Mouse (Mus musculus) myocyte (in vitro differentiated cells): ENCODE data around the gene Fabp7. TPM values are rescaled to one million over a fixed set of nuclear protein-coding genes. Genes with fewer than 3 reads are reported as not detected.

Experiments used
- H3K27me3 ChIP-seq: one replicate; pipeline ENCODE4 v1.6.1; 2011; ENCODE audit not compliant: control insufficient read depth, insufficient read depth, insufficient read length
- H3K36me3 ChIP-seq: one replicate; pipeline ENCODE4 v1.6.1; 2011; ENCODE audit not compliant: control insufficient read depth, insufficient read depth
- H3K4me2 ChIP-seq: one replicate; pipeline ENCODE4 v1.6.1; 2011; ENCODE audit warnings: low read depth, control low read depth
- H3K4me3 ChIP-seq: one replicate; pipeline ENCODE4 v1.5.1; 2011; ENCODE audit warnings: mild to moderate bottlenecking, control low read depth, moderate library complexity
- H3K79me2 ChIP-seq: one replicate; pipeline ENCODE4 v1.6.1; 2011; ENCODE audit not compliant: control insufficient read depth, insufficient read depth
- H3ac ChIP-seq: one replicate; pipeline ENCODE4 v1.6.1; 2011; ENCODE audit not compliant: control insufficient read depth, insufficient read length
- CEBPB ChIP-seq: IDR thresholded peaks from 2 replicates; pipeline ENCODE4 v1.6.1; 2011; ENCODE audit warnings: mild to moderate bottlenecking, moderate library complexity; ENCODE audit not compliant: poor library complexity, insufficient read depth, severe bottlenecking
- E2F4 ChIP-seq: IDR thresholded peaks from one replicate; pipeline ENCODE4 v1.6.1; 2011; ENCODE audit warnings: mild to moderate bottlenecking, control low read depth, moderate library complexity; ENCODE audit not compliant: insufficient read depth
- MAX ChIP-seq: IDR thresholded peaks from one replicate; pipeline ENCODE4 v1.6.1; 2011; ENCODE audit warnings: low read depth, mild to moderate bottlenecking, control low read depth
- MYOD1 ChIP-seq, 3 experiments: IDR thresholded peaks; one replicate each; pipeline ENCODE4 v1.6.1; 2011; ENCODE audit warnings: control low read depth in 2 of 3, low read depth in 2 of 3, mild to moderate bottlenecking in 2 of 3, moderate library complexity in 1 of 3; ENCODE audit not compliant: insufficient read length in 2 of 3, control insufficient read depth in 1 of 3
- MYOG ChIP-seq, 3 experiments: IDR thresholded peaks; one replicate each; pipeline ENCODE4 v1.6.1; 2011; ENCODE audit warnings: control low read depth in 2 of 3, low read depth in 2 of 3, mild to moderate bottlenecking in 2 of 3; ENCODE audit not compliant: insufficient read length in 2 of 3, control insufficient read depth in 1 of 3, insufficient read depth in 1 of 3
- POLR2A ChIP-seq: IDR thresholded peaks from one replicate; pipeline ENCODE4 v1.6.1; 2011; ENCODE audit warnings: low read depth, mild to moderate bottlenecking, control low read depth, moderate library complexity; ENCODE audit not compliant: insufficient read length
- POLR2AphosphoS2 ChIP-seq: IDR thresholded peaks from one replicate; pipeline ENCODE4 v1.6.1; 2011; ENCODE audit warnings: low read depth, control low read depth; ENCODE audit not compliant: insufficient read length
- REST ChIP-seq: IDR thresholded peaks from one replicate; pipeline ENCODE4 v1.6.1; 2011; ENCODE audit warnings: mild to moderate bottlenecking, control low read depth, moderate library complexity; ENCODE audit not compliant: insufficient read depth, insufficient read length
- SRF ChIP-seq: IDR thresholded peaks from one replicate; pipeline ENCODE4 v1.6.1; 2011; ENCODE audit warnings: low read depth; ENCODE audit not compliant: control insufficient read depth, insufficient read length
- TCF12 ChIP-seq: IDR thresholded peaks from one replicate; pipeline ENCODE4 v1.6.1; 2011; ENCODE audit warnings: mild to moderate bottlenecking, control low read depth; ENCODE audit not compliant: poor library complexity, insufficient read depth, severe bottlenecking
- TCF3 ChIP-seq: IDR thresholded peaks from one replicate; pipeline ENCODE4 v1.6.1; 2011; ENCODE audit warnings: low read depth, control low read depth; ENCODE audit not compliant: insufficient read length
- USF1 ChIP-seq: IDR thresholded peaks from one replicate; pipeline ENCODE4 v1.6.1; 2011; ENCODE audit warnings: low read depth, mild to moderate bottlenecking, control low read depth, moderate library complexity
- polyA plus RNA-seq: library from polyadenylated mRNA; unstranded; fragments of >200 nt; fragmentation: generic; extraction: Trizol; gene quantifications from one replicate; pipeline ENCODE4 v1.2.1, GENCODE M21; 2012; ENCODE audit warnings: missing spikeins

Fabp7 gene
- polyA plus RNA-seq, 1 experiment, result 0.11 TPM

DNA sequence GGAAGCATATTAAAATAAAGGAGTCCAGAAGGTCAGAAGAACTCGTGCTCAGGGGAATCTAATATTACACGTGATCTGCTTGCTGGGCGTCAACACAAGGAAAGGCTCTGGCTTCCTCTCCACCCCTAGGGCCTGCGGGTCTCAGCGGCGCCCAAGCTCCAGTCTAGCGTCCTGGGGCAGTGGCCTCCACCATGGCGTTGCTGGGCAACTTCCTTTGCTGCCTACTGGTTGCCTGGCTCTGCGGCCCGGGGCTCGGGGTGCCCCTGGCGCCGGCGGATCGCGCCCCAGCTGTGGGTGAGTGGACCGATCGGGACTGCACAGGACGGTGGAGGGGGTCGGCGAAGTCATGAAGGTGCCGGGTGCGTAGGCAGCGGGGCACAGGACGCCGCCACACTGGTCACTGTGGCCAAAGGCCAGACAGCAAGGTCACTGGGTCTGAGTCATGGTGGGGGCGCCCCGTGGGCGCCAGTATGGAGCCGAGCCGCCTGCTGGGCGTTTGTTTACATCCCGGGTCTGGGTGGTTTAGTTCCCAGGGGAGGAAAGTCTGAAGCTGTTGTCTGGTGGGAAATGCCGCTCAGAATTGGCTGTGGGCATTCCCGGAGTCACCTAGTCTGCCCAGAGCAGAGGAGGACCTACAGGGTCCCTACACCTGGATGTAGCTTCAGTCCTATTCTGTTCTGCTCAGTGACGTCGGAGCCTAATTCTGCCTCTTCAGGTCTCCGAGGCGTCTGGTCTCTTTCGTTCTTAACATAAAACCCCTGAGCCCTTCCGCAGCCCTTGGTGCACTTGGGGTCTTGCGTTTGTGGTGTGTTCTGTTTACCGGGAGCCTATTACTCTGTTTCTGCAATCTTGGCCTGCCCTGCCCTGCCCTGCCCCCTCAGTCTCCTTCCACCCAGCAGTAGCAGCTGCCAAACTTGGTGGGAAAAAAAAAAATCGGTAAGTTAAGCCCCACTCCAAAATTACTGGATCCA, 10.1 kb downstream of the Fabp7 start:
- Histone ChIP-seq H3K4me2 (peak overlapping the region; percentile 72), H3ac (no peak overlapping the region), H3K79me2 (no peaks in the 10 kb centered on the region), H3K4me3 (peak overlapping the region; percentile 29), H3K27me3 (no peaks in the 10 kb centered on the region), H3K36me3 (no peaks in the 10 kb centered on the region)
- TF ChIP-seq MYOG (IDR thresholded peaks at IDR 0.05; ENCODE audit: control insufficient read depth in 1 of 3, insufficient read depth in 1 of 3, insufficient read length in 2 of 3, low read depth in 2 of 3), result peak in 1 of 3 experiments; percentile 6
- no peak for TF ChIP-seq TCF3
- peak; percentile 20 for TF ChIP-seq POLR2A

GRCm38 (mm10) chr10:57795542-57795941, 10.9 kb downstream of the Fabp7 start:
- no peak for TF ChIP-seq E2F4
- TF ChIP-seq CEBPB, result no peak
- no peak for TF ChIP-seq TCF3
- TF ChIP-seq MYOD1 (IDR thresholded peaks at IDR 0.05; ENCODE audit: control insufficient read depth in 1 of 3, insufficient read length in 2 of 3, low read depth in 2 of 3), result no peak
- no peak for TF ChIP-seq USF1
- peak overlapping the region; percentile 29 for H3K4me3 ChIP-seq

DNA sequence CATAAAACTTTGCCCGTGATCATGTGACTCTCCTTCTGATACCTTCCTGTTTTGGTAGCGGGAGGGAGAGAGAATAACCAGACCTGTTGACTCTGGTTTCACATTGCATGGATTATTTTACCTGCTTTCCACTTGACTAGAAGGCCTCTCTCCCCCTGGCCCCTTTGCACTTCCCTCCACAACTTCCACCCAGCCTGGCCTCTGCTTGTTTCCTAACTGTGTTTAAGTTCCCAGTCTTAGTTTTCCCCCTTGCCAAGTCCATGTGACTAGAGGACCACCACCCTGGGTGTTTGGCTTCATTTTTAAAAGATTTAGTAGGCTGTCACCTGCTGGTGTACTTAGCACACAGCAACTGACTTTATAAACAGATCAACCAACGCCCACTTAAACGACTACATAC, 11.4 kb downstream of the Fabp7 start:
- Histone ChIP-seq H3K36me3 (no peaks in the 10 kb centered on the region), H3K4me2 (no peak overlapping the region), H3ac (no peak overlapping the region), H3K27me3 (no peaks in the 10 kb centered on the region), H3K4me3 (no peak overlapping the region), H3K79me2 (no peaks in the 10 kb centered on the region)
- TF ChIP-seq POLR2AphosphoS2 (no peak), TCF3 (no peak)

More at GRCm38 (mm10) chr10:57795542-57795941, 10.9 kb downstream of the Fabp7 start:
- H3K36me3 ChIP-seq, result no peaks in the 10 kb centered on the region
- H3K79me2 ChIP-seq, result no peaks in the 10 kb centered on the region
- H3K4me2 ChIP-seq, result peak overlapping the region; percentile 72
- H3K27me3 ChIP-seq, result no peaks in the 10 kb centered on the region
- H3ac ChIP-seq, result no peak overlapping the region

GRCm38 (mm10) chr10:57799486-57799885, 14.8 kb downstream of the Fabp7 start:
- Histone ChIP-seq H3ac (no peak overlapping the region), H3K4me3 (no peak overlapping the region), H3K36me3 (no peaks in the 10 kb centered on the region), H3K79me2 (no peaks in the 10 kb centered on the region), H3K27me3 (no peaks in the 10 kb centered on the region), H3K4me2 (no peak overlapping the region)
- TF ChIP-seq POLR2A, result no peak
- no peak for TF ChIP-seq TCF3
- TF ChIP-seq MAX, result no peak
- TF ChIP-seq REST, result no peak
- no peak for TF ChIP-seq MYOD1 (IDR thresholded peaks at IDR 0.05; ENCODE audit: control insufficient read depth in 1 of 3, insufficient read length in 2 of 3, low read depth in 2 of 3)

- Histone ChIP-seq H3K79me2 (no peaks in the 10 kb centered on the region), H3K27me3 (no peaks in the 10 kb centered on the region), H3K4me2 (no peak overlapping the region), H3ac (no peak overlapping the region), H3K4me3 (no peak overlapping the region), H3K36me3 (no peaks in the 10 kb centered on the region)
- TF ChIP-seq MYOG (IDR thresholded peaks at IDR 0.05; ENCODE audit: control insufficient read depth in 1 of 3, insufficient read depth in 1 of 3, insufficient read length in 2 of 3, low read depth in 2 of 3) (no peak), POLR2AphosphoS2 (no peak), E2F4 (no peak), REST (no peak), CEBPB (no peak), MYOD1 (IDR thresholded peaks at IDR 0.05; ENCODE audit: control insufficient read depth in 1 of 3, insufficient read length in 2 of 3, low read depth in 2 of 3) (no peak), MAX (no peak), TCF3 (no peak), USF1 (no peak), SRF (no peak), TCF12 (no peak)
Measured at GRCm38 (mm10) chr10:57807754-57808153, 23.1 kb downstream of the Fabp7 start.
